Mouse (Mus musculus) lung, embryonic 16.5 days (tissue): ENCODE results near the gene Rinl. TPM values are rescaled to one million over a fixed set of nuclear protein-coding genes. Genes with fewer than 3 reads are reported as not detected.

ENCODE experiments used
- ATAC-seq: fragments of 200-750 bp; cut with Nextera tagmentation; 2 replicates; pipeline ENCODE4 v1.8.0; 2017; ENCODE audit warnings: low read depth, mild to moderate bottlenecking, moderate library complexity
- H3K27ac ChIP-seq: fragments of 300-500 bp; sonication (generic); 2 replicates; pipeline ENCODE4 v1.5.1; 2014; ENCODE audit warnings: mild to moderate bottlenecking, control low read depth, low read length
- H3K27me3 ChIP-seq: fragments of 300-500 bp; sonication (generic); 2 replicates; pipeline ENCODE4 v1.6.1; 2014; ENCODE audit warnings: low read depth, low read length, mixed read lengths; ENCODE audit not compliant: control insufficient read depth, insufficient read depth
- H3K36me3 ChIP-seq: fragments of 300-500 bp; sonication (generic); 2 replicates; pipeline ENCODE4 v1.6.1; 2014; ENCODE audit warnings: low read length; ENCODE audit not compliant: control insufficient read depth, insufficient read depth
- H3K4me1 ChIP-seq: fragments of 300-500 bp; sonication (generic); replicated peaks from 2 replicates; pipeline ENCODE4 v1.6.1; 2014; ENCODE audit warnings: low read length, mixed read lengths; ENCODE audit not compliant: control insufficient read depth, insufficient read depth
- H3K4me2 ChIP-seq: fragments of 300-500 bp; sonication (generic); 2 replicates; pipeline ENCODE4 v1.6.1; 2014; ENCODE audit warnings: low read depth, low read length, control low read depth
- H3K4me3 ChIP-seq: fragments of 300-500 bp; sonication (generic); 2 replicates; pipeline ENCODE4 v1.5.1; 2014; ENCODE audit warnings: mild to moderate bottlenecking, low read length, control low read depth
- H3K9ac ChIP-seq: fragments of 300-500 bp; sonication (generic); 2 replicates; pipeline ENCODE4 v1.6.1; 2014; ENCODE audit warnings: low read length, control low read depth
- H3K9me3 ChIP-seq: fragments of 300-500 bp; sonication (generic); 2 replicates; pipeline ENCODE4 v1.6.1; 2016; ENCODE audit warnings: low read length; ENCODE audit not compliant: control insufficient read depth
- WGBS: fragments of 180-500 bp; shearing (Covaris S2); extraction: QIAGEN DNeasy Blood & Tissue Kit; methylation state at CpG from one replicate; pipeline ENCODE4 v1.1.7; 2014; 5-methylcytosine and 5-hydroxymethylcytosine counted together
- polyA plus RNA-seq: library from polyadenylated mRNA; unstranded; fragments of >200 nt; fragmentation: Nextera tagmentation; extraction: Ambion mirVana; gene quantifications from 2 replicates; pipeline ENCODE4 v1.2.1, GENCODE M21; 2015

The Rinl gene
- polyA plus RNA-seq, 1 experiment from 2014 or later = 9.2 TPM

DNA sequence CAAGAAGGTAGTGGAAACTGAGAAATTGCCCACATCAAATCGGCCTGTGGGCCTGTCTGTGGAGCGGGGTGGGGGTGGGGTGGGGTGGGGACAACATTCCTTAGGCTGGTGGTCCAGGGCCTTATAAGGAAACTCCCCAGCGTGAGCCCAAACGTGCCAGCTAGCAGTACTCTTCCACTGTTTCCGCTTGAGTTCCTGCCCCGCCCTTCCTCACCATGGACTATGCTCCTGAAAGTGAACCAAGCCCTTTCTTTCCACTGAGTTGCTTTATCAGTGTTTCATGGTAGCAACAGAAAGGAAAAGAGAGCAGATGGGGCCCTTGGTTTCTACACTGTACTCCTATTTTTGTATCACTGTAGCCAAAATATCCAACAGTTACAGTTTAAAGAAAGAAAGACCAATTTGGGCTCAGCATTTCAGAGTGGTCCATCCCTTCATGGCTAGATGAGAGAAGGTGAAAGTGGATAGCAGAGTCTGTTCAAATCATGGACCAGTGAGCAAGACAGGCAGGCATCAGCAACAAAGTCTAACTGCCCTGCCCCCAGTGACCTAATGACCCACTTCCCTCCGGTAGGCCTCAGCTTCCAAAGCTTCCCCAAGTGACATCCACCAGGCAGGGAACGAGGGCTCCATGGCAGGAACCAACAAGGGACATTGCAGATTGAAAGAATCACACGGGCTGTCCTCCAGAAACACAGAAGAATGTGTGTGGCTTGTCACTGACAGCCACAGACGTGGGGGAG lies 14.2 kb downstream of the Rinl start:
- Histone ChIP-seq H3K9ac (peak overlapping the region; percentile 38), H3K36me3 (no peaks in the 10 kb centered on the region), H3K9me3 (no peaks in the 10 kb centered on the region), H3K27ac (peak overlapping the region; percentile 98), H3K4me2 (peak overlapping the region; percentile 38), H3K27me3 (no peaks in the 10 kb centered on the region), H3K4me1 (peaks cover 37% of the 10 kb centered on the region), H3K4me3 (0 out of 2 replicates have a peak overlapping the region, but pooled peaks have one; percentile 2)
- peak; percentile 79 for ATAC-seq
- 8% methylated on average over 10 of the region's 10 CpGs for WGBS

- WGBS = 27% methylated on average over 4 of the region's 4 CpGs
- no peak for ATAC-seq
- peaks cover 40% of the 10 kb centered on the region for H3K4me1 ChIP-seq
- H3K4me3 ChIP-seq = no peak overlapping the region
- peak overlapping the region; percentile 98 for H3K27ac ChIP-seq
- H3K9ac ChIP-seq = peak overlapping the region; percentile 22; the same call in 1 of the 2 replicates
- no peaks in the 10 kb centered on the region for H3K9me3 ChIP-seq
- H3K4me2 ChIP-seq = no peak overlapping the region; the same call in 1 of the 2 replicates
- no peaks in the 10 kb centered on the region for H3K27me3 ChIP-seq
- no peaks in the 10 kb centered on the region for H3K36me3 ChIP-seq
Measured at GRCm38 (mm10) chr7:28803756-28804155, 15.0 kb downstream of the Rinl start.

- Histone ChIP-seq H3K27me3 (no peaks in the 10 kb centered on the region), H3K4me3 (no peak overlapping the region), H3K4me2 (no peak overlapping the region), H3K4me1 (peaks cover 32% of the 10 kb centered on the region), H3K27ac (no peak overlapping the region), H3K36me3 (no peaks in the 10 kb centered on the region), H3K9ac (no peak overlapping the region), H3K9me3 (no peaks in the 10 kb centered on the region)
- WGBS = 76% methylated on average over 4 of the region's 4 CpGs
- no peak for ATAC-seq
Measured at GRCm38 (mm10) chr7:28806869-28807268, 18.1 kb downstream of the Rinl start.

- WGBS = 37% methylated on average over 7 of the region's 8 CpGs
- peaks cover 7% of the 10 kb centered on the region for H3K36me3 ChIP-seq
- H3K27ac ChIP-seq = peak overlapping the region; percentile 100
- H3K4me1 ChIP-seq = peaks cover 33% of the 10 kb centered on the region
- H3K9ac ChIP-seq = peak overlapping the region; percentile 98
- H3K4me2 ChIP-seq = peak overlapping the region; percentile 98
- no peak for ATAC-seq
- no peaks in the 10 kb centered on the region for H3K27me3 ChIP-seq
- no peaks in the 10 kb centered on the region for H3K9me3 ChIP-seq
- H3K4me3 ChIP-seq = peak overlapping the region; percentile 84
Measured at GRCm38 (mm10) chr7:28807641-28808220, 19.0 kb downstream of the Rinl start.

GRCm38 (mm10) chr7:28808221-28808941 lies 19.6 kb downstream of the Rinl start, which contains the start of gene Hnrnpl:
Gene Hnrnpl, plus strand, starts transcription at chr7:28808541.
- peak; percentile 18 for ATAC-seq
- 3% methylated on average over 35 of the region's 35 CpGs for WGBS

DNA sequence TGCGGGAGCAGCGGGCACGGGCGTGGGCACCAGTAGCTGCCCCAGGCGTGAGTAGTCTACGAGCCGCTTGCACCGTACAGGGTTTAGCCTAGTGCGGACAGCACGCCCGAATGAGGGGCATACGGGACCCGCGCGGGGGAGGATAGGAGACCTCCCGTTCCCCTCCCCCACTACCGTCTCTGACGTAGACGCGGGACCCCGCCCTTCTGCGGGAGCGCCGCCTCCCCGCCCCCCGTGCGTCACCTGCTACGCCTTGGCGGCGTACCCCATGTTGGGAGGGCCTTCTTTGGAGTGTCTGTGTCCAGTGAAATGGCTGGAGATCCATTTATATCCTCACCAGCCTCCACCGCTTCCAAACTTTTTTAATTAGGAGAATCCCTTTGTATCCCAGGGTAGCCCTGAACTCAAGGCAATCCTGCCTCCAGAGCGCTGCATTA lies 20.2 kb downstream of the Rinl start:
- H3K4me1 ChIP-seq = peaks cover 33% of the 10 kb centered on the region
- peak overlapping the region; percentile 98 for H3K9ac ChIP-seq
- H3K4me3 ChIP-seq = peak overlapping the region; percentile 84
- no peaks in the 10 kb centered on the region for H3K9me3 ChIP-seq
- H3K36me3 ChIP-seq = peaks cover 18% of the 10 kb centered on the region
- H3K27me3 ChIP-seq = no peaks in the 10 kb centered on the region
- WGBS = 0% methylated on average over 21 of the region's 32 CpGs
- ATAC-seq = peak; percentile 72
- peak overlapping the region; percentile 98 for H3K4me2 ChIP-seq
- peak overlapping the region; percentile 100 for H3K27ac ChIP-seq

More at GRCm38 (mm10) chr7:28808221-28808941, 19.6 kb downstream of the Rinl start, which contains the start of gene Hnrnpl:
- H3K4me2 ChIP-seq = peak within 1 kb of the TSS; percentile 98
- H3K36me3 ChIP-seq = peaks cover 12% of the 10 kb centered on the region
- peak within 1 kb of the TSS; percentile 84 for H3K4me3 ChIP-seq
- H3K9me3 ChIP-seq = no peaks in the 10 kb centered on the region
- H3K9ac ChIP-seq = peak within 1 kb of the TSS; percentile 98
- H3K27me3 ChIP-seq = no peaks in the 10 kb centered on the region
- peaks cover 33% of the 10 kb centered on the region for H3K4me1 ChIP-seq
- H3K27ac ChIP-seq = peak within 1 kb of the TSS; percentile 100

DNA sequence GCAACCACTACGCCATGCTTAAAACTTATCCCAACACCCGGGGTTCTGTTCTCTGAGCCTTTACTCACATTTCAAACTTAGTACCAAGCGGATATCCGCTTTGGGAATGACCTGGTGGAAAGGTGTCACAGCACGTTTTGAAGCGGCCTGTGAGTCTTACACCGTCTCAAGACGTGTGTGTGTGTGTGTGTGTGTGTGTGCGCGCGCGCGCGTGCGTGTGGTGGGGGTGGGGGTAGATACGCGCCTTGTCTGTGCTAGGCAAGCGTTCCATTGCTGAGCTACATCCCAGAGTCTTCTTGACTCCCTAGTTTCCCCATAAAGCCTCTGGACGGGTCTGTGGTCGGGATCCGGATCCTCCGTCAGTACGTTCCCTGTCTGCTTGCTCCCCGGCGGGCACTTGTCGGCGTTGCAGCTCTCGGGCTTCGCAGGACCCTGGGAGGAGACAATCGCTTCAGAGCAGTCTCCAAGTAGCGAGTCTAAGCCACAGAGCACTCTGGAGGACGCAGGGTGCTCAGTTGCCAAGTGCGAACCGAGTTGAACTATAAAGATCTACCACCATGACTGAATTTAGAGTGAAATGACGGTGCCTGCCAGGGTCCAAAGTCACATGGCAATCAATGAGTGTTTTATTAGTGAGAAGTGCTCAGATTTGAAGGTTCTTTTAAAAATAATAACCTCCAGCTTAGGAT lies 20.8 kb downstream of the Rinl start:
- ATAC-seq = peak; percentile 12
- Histone ChIP-seq H3K36me3 (peaks cover 23% of the 10 kb centered on the region), H3K9ac (peak overlapping the region; percentile 98), H3K9me3 (no peaks in the 10 kb centered on the region), H3K27ac (peak overlapping the region; percentile 100), H3K4me2 (peak overlapping the region; percentile 98), H3K4me1 (peaks cover 32% of the 10 kb centered on the region), H3K4me3 (peak overlapping the region; percentile 84), H3K27me3 (no peaks in the 10 kb centered on the region)
- WGBS = under 1% methylated on average over 35 of the region's 35 CpGs

DNA sequence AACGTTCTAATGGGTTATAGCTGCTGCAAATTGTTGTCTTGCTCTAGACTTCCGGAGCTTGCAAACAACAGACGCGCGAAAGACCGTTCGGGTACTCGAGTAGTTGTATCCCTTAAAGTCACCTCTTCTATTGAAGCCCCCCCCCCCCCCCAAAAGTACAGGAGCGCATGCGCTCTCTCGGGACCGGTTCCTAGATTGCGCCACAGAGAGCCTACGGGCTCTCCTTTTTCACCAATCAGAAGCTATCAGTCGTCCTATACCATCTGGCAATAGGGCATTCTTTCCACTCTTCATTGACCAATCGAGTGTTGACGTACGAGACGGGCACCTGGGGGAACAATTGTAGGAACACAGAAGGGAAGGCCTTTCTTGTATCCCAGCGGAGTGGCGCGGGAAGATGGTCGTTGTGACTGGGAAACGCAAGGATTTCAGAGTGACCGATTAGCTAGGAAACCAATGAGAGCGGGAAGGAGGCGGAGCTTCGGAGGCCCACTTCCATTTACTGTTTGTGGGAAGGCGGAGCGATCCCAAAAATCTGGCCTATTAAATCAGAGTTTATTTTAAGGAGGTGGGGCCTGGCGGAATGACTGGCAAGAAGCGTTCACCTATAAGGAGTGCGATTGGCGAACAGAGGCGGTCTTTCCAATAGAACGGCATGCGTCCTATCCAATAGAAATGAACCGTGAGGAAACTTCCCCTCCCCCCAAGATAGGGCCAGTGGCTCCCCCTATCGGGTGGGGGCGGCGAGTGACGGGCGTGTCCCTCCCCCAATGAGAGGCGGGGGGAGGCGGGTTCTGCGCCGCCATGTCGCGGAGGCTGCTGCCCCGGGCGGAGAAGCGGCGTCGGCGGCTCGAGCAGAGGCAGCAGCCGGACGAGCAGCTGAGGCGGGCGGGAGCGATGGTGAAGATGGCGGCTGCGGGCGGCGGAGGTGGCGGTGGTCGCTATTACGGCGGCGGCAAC lies 21.6 kb downstream of the Rinl start:
- Histone ChIP-seq H3K27me3 (no peaks in the 10 kb centered on the region), H3K4me3 (peak overlapping the region; percentile 84), H3K4me2 (peak overlapping the region; percentile 98), H3K9ac (peak overlapping the region; percentile 98), H3K9me3 (no peaks in the 10 kb centered on the region), H3K36me3 (peaks cover 32% of the 10 kb centered on the region), H3K27ac (peak overlapping the region; percentile 100), H3K4me1 (peaks cover 35% of the 10 kb centered on the region)
- peak; percentile 91 for ATAC-seq
- under 1% methylated on average over 65 of the region's 70 CpGs for WGBS
